Mouse (Mus musculus): ENCODE measurements at regions not wholly inside any gene's neighbourhood (a gene's known extent, or its start where the extent isn't known, plus 50 kb on each side); places are given as distances from the start of the nearest gene placed in this dataset.

GRCm38 (mm10) chr5:106789136-106789535, 92.0 kb upstream of the Zfp644 start:
- no peak for DNase-seq

GRCm38 (mm10) chr5:106785065-106785464, 88.0 kb upstream of the Zfp644 start:
- no peak for DNase-seq

- no peak for DNase-seq
Measured at GRCm38 (mm10) chr5:106783864-106784609, 87.0 kb upstream of the Zfp644 start.

GRCm38 (mm10) chr5:106780749-106781148, 83.7 kb upstream of the Zfp644 start:
- peak; percentile 1 to 6 for DNase-seq

GRCm38 (mm10) chr5:106778176-106778781, 81.2 kb upstream of the Zfp644 start:
- DNase-seq = no peak

- no peak for DNase-seq
Measured at GRCm38 (mm10) chr5:106775010-106775693, 78.1 kb upstream of the Zfp644 start.

GRCm38 (mm10) chr5:106773201-106773934, 76.3 kb upstream of the Zfp644 start:
- no peak for DNase-seq

GRCm38 (mm10) chr5:106771029-106771428, 73.9 kb upstream of the Zfp644 start:
- DNase-seq = no peak

- no peak for DNase-seq
Measured at GRCm38 (mm10) chr5:106765335-106765734, 68.2 kb upstream of the Zfp644 start.

GRCm38 (mm10) chr5:106763283-106763682, 66.2 kb upstream of the Zfp644 start:
- DNase-seq = no peak

- no peak for DNase-seq
Measured at GRCm38 (mm10) chr5:106758036-106758435, 60.9 kb upstream of the Zfp644 start.

GRCm38 (mm10) chr5:106757436-106757835, 60.3 kb upstream of the Zfp644 start:
- DNase-seq = no peak

- no peak for DNase-seq
Measured at GRCm38 (mm10) chr5:106756937-106757371, 59.9 kb upstream of the Zfp644 start.

GRCm38 (mm10) chr5:106753289-106753688, 56.2 kb upstream of the Zfp644 start:
- DNase-seq = no peak

GRCm38 (mm10) chr5:106750168-106750567, 53.1 kb upstream of the Zfp644 start:
- DNase-seq = no peak

GRCm38 (mm10) chr5:106748527-106749138, 51.5 kb upstream of the Zfp644 start:
- no peak for DNase-seq

All from kidney, postnatal 36 days (tissue).